Mouse (Mus musculus): ENCODE data around the gene Hpf1.

Hpf1 gene

DNA sequence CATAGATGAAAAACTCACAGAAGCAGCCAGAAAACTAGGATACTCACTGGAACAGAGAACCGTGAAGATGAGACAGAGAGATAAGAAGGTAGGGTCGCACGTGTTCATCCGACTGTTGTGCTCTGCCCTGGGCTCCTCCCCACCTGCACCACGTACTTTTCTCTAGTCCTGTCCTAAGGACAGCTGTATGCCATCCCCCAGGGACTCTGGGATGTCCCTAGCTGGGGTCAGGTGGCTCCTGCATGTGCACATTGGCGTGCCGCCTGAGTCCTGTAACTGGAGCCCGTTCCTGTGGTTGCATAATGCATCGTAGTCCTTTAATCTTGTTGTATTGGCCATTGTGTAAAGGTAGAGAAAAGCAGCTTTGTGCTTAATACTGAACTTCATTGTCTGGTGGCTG is 9.9 kb downstream of the Hpf1 start:
- no peak for DNase-seq

DNA sequence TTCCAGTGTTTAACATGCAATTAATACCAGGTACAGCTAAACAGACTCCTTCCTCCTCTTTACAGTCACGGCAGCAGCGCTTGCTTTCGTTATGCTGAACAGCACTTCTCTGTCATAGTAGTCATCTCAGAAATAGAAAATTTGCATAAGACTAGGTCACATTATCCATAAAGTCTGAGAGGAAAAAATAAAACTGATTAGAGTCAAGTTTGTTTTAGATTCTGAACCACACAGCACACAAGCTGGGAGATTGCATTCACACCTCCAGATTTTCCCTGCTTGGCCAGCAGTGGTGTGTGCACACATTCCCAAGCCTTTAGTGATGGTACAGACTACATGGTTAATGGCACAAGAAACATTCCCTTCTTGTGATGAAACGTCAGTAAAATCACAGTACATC is 21.9 kb downstream of the Hpf1 start:
- no peak for DNase-seq

DNA sequence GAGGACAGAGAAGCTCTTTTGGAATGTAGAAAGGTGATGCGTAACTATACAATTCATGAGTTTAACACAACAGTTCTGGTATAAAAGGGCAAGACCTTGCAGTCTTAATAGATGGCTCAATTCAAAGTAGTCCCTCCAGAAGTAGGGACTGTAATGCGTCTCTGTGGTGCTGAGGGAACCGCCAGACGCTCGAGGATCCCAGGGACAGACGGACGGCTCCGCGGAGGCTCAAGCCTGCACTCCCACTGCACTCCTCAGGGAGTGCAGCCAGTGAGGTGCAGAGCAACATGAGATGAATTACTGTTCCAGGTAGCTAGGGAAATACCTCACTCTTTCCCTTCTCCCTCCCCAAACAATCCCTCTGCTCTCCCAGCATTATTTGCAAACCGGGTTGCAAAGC is 22.3 kb downstream of the Hpf1 start:
- DNase-seq = no peak

DNA sequence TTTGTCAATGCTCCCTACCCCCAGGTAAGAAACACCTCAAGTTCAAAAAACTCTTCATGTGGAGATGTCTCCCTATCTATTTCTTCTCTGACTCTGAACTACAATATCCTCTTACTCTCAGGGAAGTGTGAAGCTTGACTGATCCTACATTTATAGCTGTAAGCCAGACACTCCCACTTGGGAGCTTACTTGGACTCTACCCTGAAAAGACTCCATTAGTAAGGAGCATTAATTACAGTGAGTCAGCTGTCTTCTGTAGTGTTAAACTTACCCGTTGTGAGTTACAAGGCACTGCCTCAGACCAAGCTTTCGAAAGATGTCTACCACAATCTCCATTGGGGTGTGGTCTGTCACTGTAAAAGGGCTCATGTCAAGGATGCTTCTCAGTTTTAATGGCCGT is 28.9 kb downstream of the Hpf1 start:
- no peak for DNase-seq

DNA sequence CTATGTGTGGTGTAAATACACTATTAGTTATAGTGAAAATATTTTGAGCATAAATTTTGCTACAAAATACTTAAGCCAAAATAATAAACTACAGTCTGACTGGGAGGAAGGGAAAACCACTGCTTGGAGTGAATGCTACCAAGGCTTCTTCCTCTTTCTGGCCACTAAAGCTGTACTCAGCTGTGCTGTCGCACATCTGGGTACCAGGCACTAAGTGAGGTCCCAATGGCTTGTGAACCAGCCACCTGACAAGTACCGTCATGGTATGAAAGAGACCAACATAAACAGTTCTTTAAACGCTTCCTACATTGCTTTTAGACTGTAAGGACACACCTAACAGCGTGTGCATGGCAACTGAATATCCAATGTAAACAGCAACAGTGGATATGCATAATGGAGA is 30.0 kb downstream of the Hpf1 start:
- DNase-seq = no peak

DNA sequence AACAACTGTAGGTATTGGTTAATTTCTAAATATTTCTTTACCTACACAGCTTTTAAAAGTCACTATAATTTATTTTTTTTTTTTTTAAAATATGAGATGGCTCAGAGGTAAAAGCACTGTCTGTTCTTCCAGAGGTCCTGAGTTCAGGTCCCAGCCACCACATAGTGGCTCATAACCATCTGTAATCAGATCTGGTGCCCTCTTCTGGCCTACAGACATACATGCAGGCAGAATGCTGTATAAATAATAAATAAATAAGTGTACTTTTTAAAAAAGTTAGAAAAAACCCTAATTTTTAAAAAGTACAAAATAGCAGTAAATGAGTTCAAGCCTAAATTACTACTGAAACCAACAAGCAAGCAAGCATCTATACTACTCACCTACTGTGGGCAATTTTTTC is 43.4 kb downstream of the Hpf1 start:
- no peak for DNase-seq

DNA sequence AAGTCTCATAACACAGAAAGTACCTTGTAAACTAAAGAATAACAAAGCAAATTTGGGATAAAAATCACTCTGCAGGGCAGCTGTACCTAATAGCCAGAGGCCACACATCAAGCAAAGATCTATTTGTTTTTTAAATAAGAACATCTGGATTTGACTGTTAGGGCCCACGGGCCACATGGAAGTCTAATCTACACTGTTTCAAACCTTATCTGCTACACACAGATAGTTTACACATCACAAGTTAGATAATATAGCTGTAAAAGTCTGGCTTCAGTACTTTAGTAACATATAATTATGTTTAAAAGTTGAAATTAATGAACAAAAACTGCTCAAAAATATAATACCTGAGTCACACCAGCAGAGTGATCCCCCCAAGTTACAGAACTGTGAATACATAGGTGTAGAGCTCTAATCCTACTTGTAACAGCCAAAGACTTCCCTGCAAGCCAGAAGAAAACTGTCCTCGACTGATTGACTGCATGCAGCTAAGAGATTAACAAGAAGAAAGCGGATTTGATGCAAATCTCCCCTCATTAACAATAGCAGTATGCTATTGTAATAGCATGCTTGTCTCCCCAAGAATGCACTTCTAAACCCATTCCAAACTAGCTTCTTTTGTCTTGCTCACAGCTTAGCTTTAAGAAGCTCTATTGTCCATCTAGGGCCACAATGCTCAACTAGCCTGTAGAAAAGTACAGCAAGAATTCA is 48.7 kb downstream of the Hpf1 start:
- DNase-seq = no peak

DNA sequence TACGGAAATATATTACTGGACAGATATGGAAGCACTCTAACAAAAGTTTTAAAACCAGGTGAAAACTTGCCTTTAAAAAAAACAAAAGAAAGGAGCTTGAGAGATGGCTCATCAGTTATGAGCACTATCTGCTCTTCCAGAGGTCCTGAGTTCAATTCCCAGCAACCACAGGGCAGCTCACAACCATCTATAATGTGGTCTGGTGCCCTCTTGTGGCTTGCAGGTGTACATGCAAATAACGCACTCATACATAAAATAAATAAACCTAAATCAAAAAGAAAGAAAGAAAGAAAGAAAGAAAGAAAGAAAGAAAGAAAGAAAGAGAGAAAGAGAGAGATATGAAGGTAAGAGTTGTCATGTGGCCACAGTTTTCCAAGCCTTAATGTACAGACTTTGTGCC is 52.6 kb downstream of the Hpf1 start:
- no peak for DNase-seq

DNA sequence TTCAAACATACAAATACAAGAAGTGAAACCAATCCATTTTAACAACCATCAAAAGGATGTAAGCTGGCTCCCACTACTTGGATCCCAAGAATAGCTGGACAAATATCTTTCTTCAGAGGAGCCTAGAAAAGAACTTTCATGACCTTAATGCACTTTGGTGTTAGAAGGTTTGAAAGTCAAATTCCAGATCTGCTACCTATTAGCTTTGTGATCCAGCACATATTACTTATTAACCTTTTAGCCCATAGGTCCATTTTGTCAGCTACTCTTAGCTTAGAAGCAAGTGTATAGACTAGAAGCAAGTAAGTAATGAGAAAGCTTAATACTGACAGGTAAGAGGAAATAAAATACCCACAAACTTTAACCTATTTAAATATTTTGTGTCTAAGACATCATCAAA is 57.3 kb downstream of the Hpf1 start:
- DNase-seq = no peak

DNA sequence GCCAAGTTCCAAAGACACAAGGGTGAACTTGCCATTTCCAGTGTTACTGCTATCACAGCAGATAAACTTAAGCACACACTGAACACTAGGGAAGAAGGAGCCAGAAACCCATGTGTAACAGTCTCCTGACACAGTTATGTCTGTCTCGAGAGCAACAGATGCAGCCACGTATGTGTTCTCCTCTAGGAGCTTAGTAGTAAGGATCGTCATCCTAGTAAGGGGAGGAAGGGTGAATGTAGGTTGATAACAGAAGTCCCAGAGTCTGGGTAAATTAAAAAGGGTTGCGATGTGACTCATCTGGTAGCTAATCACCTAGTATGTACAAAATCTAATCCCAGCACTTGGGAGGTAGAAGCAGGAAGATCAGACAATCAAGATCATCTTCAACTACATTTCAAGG is 59.6 kb downstream of the Hpf1 start:
- peak; percentile 18 for DNase-seq

DNA sequence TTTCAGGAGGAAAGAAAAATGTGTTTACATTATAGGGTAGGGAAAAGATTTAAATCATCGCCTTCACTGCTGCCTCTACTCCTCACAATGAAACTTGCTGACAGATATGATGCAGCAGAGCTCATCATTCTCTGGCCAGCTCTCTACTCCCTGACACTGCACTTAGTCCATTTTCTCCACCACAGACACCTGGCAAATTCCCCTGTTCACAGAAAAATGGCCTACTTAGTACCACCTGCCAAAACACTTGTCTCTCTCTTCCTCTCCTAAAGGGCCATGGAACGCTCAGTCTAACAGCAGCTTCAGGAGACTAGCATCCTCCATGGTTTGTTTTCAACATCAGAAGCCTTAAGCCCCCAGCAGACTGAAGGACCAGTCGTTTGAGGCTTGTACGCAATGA is 61.1 kb downstream of the Hpf1 start:
- no peak for DNase-seq

DNA sequence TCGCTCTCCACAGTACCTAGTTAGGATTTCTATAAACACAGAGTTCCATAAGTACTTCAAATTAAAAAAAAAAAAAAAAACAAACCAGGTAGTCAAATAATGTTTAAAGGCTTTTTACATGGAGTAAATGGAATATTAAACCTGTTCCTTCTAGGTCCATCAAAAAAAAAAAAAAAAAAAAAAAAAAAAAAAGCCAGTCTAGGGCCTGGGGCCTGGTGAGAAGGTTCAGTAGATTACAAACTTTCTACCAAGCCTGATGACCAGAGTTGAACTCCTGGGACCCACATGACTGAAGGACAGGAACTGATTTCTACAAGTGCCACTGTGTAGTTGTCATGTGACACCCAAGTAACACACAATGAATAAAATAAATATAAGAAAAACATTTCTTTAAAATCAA is 61.5 kb downstream of the Hpf1 start:
- DNase-seq = no peak

DNA sequence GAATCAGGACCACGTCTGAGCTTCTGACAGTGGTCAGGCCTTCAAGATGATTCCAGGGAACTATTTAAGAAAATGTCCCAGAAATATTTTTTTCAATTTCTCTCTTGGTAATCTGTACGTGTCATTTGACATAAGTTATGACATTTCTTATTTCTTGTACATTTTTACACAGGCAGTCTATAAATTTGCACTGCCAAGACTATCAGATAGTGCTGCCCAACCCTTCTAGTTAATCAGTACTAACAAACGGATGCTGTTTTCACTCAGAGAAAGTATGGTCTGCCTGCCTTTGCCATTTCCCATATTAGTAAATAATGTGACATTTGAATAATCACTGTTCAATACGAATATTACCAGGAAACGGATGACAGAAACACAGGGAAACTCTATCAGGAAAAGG is 62.6 kb downstream of the Hpf1 start:
- DNase-seq = no peak

DNA sequence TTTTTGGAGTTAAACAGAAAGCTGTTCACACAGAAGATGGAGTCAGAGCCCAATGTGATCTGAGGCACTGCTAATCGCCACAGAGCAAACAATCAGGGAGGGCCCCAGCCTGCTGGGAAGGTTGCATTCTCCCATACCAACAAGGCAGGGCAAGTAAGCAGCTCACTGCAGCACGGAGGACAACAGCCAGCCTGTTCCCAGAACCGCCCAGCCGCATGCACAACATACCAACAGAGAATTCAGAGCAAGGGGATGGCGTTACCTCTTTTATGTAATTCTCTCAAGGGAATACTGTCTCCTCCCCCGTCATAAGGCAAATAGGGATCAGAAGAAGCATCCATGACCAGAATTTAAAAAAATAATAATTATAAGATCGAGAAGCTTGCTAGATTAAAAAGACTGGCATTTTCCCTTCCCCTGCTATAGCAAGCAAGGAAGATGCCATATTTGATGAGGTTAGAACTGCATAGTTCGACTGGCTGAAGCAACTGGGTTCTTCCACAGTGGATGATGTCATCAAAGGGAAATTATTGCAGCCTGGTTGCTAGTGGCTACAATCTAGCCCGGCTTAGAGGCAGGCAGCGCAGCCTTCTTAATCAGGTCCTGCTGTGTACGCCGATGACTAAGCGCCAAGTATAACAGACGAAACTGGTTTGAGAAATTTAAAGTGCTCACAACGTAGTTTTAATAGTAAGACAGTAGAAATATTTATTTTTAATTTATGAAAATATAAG is 64.2 kb downstream of the Hpf1 start:
- DNase-seq = peak; percentile 92

DNA sequence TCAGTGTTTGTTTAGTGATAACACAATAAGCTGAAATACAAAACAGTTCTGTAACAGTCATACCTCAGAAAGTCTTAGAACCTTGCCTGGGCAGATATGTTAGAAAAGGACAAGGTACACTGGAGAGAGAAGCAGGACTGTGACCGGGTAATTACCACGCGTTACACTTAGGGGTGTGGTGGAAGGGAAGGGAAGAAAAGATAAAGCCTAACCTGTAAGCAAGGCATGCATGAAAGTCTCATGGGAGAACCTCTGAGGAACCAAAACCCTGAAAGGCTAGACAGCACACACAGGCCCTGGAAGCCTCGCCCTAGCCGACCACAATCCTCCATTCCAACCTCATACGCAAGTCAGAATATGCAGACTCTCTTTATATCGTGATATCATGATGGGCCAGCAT is 66.6 kb downstream of the Hpf1 start:
- DNase-seq = no peak
